Mouse (Mus musculus): Measurements from ENCODE around the gene Mapk3.
"Not testable (repeated sequence)": the region's sequence is repeated elsewhere in the genome, so short reads cannot be mapped to it uniquely, and the experiment has no call there.

Mapk3 gene

DNA sequence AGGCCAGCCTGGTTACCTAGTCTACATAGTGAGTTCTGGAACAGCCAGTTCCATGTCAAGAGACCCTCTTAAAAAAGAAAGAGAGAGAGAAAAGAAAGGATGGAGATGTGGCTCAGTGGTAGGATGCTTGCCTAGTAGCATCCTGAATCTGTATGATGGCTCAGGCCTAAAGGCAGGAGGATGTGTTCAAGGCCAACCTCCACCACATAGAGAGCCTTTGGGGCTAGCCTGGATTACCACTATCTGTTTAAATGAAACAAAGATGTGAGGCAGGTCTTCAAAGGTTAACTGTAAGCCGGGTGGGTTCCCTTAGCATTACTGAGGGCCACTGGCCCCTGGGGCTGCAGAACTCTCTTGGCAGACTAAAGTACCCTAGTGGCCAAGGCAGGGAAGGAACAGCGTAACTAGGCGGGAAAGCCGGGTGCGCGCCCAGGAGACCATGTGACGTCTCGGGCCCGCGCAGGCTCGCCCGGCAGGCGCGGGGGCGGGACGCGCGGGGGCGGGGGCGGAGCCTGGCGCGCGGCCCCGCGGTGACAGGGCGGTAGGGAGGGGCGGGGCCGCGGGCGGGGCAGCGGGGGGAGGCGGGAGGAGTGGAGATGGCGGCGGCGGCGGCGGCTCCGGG is at the start of gene Mapk3:
Mapk3 (plus strand) TSS at position 552 of the 622 bp plus-strand sequence.
- peak; percentile 70 for DNase-seq (ENCODE audit: extremely low spot score, low read depth, low spot score)

GRCm38 (mm10) chr7:126710266-126710665 is 49.1 kb upstream of the Mapk3 start:
- no peak for DNase-seq (ENCODE audit: extremely low spot score, low read depth, low spot score)

DNA sequence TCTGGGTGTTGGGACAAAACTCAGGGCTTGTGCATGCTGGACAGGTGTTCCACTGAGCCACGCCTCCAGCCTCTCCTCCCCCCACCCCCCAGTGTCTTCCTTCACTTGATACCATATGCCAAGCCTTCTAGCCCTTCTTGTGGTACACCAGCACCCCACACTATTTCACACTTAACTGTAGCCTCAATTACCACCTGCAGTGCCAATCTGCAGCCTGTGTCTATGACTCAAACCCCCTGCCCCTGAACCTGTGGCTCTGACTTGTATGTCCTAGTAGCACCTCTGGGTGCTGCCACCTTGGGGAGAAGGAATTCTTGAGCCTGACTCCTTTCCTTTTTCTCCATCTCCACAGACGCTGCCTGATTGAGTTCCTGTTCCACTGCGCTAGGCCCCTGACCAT is 47.5 kb upstream of the Mapk3 start:
- no peak for DNase-seq (ENCODE audit: extremely low spot score, low read depth, low spot score)

- DNase-seq (ENCODE audit: extremely low spot score, low read depth, low spot score), result no peak
Observed at GRCm38 (mm10) chr7:126715679-126716078, 43.7 kb upstream of the Mapk3 start.

DNA sequence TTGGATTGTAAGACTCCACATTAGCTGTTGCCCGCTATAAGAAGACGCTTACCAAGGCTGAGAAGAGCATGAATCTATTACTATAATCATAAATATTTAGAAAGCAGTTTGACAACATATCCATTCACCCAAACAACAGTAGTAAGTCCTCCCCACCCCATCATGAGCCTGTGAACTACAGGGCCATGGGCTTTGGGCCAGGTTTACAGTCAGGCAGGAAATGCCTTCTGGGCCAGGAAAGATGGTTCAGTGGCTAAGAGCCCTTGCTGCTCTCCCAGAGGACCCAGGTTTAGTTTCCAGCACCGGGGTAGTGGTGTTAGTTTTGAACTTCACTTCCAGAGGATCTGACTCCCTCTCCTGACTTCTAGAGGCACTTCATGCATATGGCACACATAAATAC is 41.8 kb upstream of the Mapk3 start:
- no peak for DNase-seq (ENCODE audit: extremely low spot score, low read depth, low spot score)

GRCm38 (mm10) chr7:126718787-126719337 is 40.5 kb upstream of the Mapk3 start:
- no peak for DNase-seq (ENCODE audit: extremely low spot score, low read depth, low spot score)

DNA sequence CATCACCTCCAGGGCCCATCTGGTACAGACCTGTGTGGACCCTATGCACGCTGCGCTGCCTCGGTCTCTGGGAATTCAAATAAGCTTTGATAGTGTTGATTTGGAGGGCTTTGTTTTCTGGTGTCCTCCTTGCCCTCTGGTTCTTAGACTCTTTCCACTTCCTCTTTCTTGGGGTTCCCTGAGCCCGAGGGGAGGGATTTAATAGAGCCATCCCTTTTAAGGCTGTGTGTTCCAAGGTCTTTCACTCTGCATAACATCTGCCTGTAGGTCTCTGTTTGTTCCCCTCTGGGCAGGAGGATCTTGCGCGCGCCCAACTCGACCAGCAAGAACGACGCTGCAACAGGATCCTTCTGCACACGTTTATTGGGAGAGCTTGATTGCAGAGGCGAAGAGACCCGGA is 37.8 kb upstream of the Mapk3 start:
- no peak for DNase-seq (ENCODE audit: extremely low spot score, low read depth, low spot score)

DNA sequence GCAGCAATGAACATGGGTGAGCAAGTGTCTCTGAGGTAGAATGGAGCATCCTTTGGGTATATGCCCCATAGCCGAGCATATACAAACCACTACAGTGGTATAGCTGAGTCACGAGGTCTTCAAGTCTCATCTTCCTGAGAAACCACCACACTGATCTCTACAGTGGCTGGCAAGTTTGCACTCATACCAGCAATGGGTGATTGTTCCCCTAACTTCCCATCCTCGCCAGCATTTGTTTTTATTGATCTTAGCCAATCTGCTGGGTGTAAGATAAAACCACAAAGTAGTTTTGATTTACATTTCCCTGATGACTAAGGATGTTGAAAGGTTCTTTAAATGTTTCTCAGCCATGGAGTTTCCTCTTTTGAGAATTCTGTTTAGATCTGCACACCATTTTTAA is 34.3 kb upstream of the Mapk3 start:
- DNase-seq (ENCODE audit: extremely low spot score, low read depth, low spot score), result no peak

GRCm38 (mm10) chr7:126725667-126726066 is 33.7 kb upstream of the Mapk3 start:
- no peak for DNase-seq (ENCODE audit: extremely low spot score, low read depth, low spot score)

- not testable (repeated sequence) for DNase-seq (ENCODE audit: extremely low spot score, low read depth, low spot score)
Observed at GRCm38 (mm10) chr7:126730256-126730789, 29.1 kb upstream of the Mapk3 start.

DNA sequence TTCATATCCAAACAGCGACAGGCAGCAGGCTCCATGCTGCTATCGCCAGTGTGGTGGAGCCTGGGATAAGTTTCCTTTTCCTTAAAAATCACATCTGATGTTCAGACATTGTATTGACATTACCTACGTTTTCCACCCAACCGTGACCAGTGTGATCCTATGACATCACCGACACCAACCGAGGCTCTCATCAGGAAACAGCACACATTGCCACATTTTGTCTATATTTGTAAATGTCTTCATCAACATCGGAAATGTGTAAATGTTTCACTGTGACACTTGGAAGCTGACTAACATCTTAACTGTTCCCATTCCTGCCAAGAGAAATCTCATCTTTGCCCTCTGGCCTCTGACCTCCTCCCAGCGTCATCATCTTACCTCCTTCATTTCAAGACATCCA is 23.3 kb upstream of the Mapk3 start:
- no peak for DNase-seq (ENCODE audit: extremely low spot score, low read depth, low spot score)

DNA sequence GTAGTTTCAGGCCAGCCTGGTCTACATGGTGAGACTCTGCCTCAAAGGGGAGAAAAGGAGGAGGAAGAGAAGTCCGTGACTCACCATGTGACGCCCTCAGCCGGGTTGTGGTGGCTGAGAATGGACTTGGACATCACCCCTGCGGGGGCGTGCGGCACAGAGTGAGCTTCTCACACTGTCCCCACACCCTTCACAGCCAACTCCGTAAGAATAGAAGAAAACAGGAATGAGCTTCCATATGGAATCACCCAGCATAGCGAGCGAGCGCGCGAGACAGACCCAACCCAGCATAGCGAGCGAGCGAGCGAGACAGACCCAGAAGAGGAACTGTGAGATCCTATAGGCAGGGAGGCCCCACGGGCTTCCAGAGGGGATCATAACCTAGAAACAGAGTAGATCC is 19.9 kb upstream of the Mapk3 start:
- DNase-seq (ENCODE audit: extremely low spot score, low read depth, low spot score), result no peak

DNA sequence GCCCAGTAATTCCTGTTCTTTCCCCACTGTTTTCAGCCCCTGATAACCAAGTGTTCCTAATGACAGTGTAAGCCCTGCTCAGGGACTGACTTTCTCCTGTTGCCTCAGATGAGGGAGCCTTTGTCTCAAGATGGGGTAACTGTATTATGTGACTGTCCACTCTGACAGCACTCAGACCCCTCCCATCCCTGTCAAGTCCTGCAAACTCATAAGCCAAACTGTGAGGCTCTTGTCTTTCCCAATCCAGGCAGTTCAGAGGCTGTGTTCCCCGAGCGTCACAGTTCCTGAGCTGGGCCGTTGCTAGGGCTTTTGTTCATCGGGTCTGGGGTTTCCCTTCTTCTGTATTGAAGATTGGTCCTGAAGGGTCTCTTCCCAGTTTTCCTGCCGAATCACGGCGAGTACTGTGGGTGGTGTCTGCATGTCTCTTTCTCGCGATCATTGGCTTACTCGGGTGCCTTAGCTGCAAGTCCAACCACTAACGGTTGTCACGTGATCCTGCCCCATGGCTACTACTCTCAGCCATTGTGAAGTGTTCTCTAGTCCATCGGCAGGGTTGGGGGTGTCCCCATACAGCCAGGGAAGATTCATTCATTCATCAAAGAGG is 19.2 kb upstream of the Mapk3 start:
- DNase-seq (ENCODE audit: extremely low spot score, low read depth, low spot score), result no peak

GRCm38 (mm10) chr7:126740977-126741376 is 18.4 kb upstream of the Mapk3 start:
- DNase-seq (ENCODE audit: extremely low spot score, low read depth, low spot score), result no peak

DNA sequence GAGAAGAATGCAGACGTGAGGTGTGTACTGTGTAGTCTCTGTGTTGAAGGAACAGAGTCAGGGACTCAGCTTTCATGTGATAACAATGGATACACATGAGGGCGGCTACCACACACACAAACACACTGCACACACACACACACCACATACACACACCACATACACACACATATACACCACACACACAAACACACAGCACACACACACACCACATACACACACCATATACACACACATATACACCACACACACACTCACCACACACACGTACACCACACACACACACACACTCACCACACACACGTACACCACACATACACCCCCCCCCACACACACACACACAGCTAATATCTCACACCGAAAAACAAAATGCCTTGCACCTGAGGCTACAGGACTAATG is 17.9 kb upstream of the Mapk3 start:
- DNase-seq (ENCODE audit: extremely low spot score, low read depth, low spot score), result no peak

DNA sequence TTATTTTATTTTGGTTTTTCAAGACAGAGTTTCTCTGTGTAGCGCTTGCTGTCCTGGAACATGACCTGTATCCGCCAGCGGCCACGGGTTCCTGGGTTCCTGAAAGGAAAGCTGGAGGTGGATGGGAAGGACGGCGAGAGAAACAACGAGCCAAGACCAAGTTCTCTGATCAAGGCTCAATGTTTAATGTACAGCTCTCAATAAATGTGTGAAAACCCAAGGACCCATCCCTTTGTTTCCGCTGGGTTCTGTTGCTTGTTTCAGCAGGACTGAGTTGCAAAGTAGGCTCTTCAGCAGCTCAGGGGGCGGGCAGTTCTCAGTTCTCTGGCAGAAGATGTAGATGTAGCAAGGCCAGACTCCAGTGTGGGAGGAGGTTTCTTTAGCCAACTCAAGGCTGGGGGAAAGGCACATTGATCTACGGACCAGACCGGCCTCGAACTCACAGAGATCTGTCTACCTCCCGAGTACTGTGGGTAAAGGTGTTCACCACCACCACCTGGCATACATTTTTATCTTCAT is 17.4 kb upstream of the Mapk3 start:
- no peak for DNase-seq (ENCODE audit: extremely low spot score, low read depth, low spot score)

GRCm38 (mm10) chr7:126746066-126746465 is 13.3 kb upstream of the Mapk3 start:
- DNase-seq (ENCODE audit: extremely low spot score, low read depth, low spot score), result no peak

- DNase-seq (ENCODE audit: extremely low spot score, low read depth, low spot score), result no peak
Observed at GRCm38 (mm10) chr7:126746798-126747197, 12.6 kb upstream of the Mapk3 start.

GRCm38 (mm10) chr7:126748824-126749223 is 10.6 kb upstream of the Mapk3 start:
- DNase-seq (ENCODE audit: extremely low spot score, low read depth, low spot score), result no peak

- no peak for DNase-seq (ENCODE audit: extremely low spot score, low read depth, low spot score)
Observed at GRCm38 (mm10) chr7:126749582-126750343, 9.6 kb upstream of the Mapk3 start.

DNA sequence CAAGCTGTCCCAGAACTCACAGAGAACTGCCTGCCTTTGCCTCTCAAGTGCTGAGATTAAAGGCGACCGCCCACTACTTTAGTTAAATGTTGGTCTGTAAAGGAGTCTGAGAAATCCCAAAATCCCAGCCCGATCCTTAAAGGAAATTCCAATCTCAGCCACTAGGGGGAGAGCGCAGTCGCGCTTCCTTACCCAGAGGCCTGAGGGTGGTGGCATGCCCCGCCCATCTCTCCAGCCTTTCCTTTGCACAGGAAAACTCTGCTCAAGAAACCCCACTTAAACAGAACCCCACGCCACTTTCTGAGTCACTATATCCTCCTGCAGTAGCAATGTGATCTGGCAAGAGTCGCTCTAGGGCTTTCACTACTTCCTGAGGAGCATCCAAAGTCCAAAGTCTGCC is 4.5 kb upstream of the Mapk3 start:
- peak; percentile 94 for DNase-seq (ENCODE audit: extremely low spot score, low read depth, low spot score)

All from hindlimb bud, embryonic 11.5 days (tissue).